ENCODE assay signal across 8 mouse cellular contexts in the genomic region with DNA sequence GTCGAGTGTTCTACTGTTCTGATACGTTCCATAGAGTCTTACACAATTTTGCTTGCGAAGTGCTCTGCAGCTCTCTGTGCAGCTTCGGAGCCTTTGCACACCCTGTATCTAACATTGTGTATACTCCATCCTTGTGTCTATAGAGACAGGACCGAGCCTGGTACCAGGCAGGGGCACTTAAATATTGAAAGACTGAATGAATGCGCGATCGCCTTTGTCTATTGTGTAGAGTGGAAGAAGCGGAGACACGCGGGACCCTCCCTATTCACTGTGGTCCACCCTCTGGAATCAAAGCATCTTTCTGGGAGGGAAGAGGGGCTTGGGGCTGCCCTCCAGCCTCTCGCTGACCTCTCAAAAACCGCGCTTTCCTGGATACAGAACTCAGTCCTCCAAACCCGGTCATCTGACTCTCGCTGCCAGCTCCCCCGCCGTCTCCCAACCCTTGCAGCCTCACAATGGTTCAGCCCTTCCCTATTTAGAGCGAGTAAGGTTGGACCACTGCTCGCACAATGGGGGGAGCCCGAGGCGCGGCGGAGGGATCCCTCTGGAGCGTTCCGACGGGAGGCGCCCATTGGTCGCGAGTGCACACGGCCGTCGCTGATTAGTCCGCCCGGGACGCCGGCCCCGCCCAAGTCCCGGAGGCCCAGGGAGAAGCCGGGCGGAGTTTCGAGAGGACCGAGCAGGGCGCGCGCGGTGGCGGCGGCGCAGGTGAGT. TPM values are rescaled to one million over a fixed set of nuclear protein-coding genes. Genes with fewer than 3 reads are reported as not detected.
DNase-seq lines count a peak whose midpoint lies in the region; ATAC-seq and TF ChIP-seq lines count a peak whose summit lies in the region.

A gene (plus strand): TSS at position 648 of the 714 bp plus-strand sequence.

- WGBS in forebrain, embryonic 16.5 days, result 4% methylated on average over 49 of the region's 50 CpGs
- WGBS in lung, embryonic 14.5 days, result 4% methylated on average over 48 of the region's 50 CpGs
- WGBS in olfactory bulb, adult 2 months, result 2% methylated on average over 50 of the region's 50 CpGs
- 4% methylated on average over 50 of the region's 50 CpGs for WGBS in thymus, adult 2 months

- H3K4me3 ChIP-seq in G1E (ENCODE audit: low read depth, low read length), result peak within 1 kb of the TSS; percentile 86
- H3K4me3 ChIP-seq in forebrain, embryonic 16.5 days (replicated peaks; ENCODE audit: low read length), result peak within 1 kb of the TSS; percentile 84
- peak within 1 kb of the TSS; percentile 87 for H3K4me3 ChIP-seq in layer of hippocampus, adult 2 months
- peak within 1 kb of the TSS; percentile 89 for H3K4me3 ChIP-seq in lung, embryonic 14.5 days (ENCODE audit: low read depth, low read length)
- peak within 1 kb of the TSS; percentile 91 for H3K4me3 ChIP-seq in olfactory bulb, adult 2 months (ENCODE audit: insufficient read depth, low read depth, low read length)
- H3K4me3 ChIP-seq in thymus, adult 2 months (ENCODE audit: control insufficient read depth, insufficient read depth, low read length), result peak within 1 kb of the TSS; percentile 73

- peak; percentile 75 for TF ChIP-seq POLR2A in olfactory bulb, adult 2 months (IDR thresholded peaks at IDR 0.05; ENCODE audit: insufficient read depth, low read depth, low read length)
- TF ChIP-seq POLR2A in thymus, adult 2 months (IDR thresholded peaks at IDR 0.05; ENCODE audit: control insufficient read depth, extremely low read depth, insufficient read depth, low read length, poor library complexity), result peak; percentile 94; the same call in 1 of the 2 replicates

- intact Hi-C loops in heart, postnatal 36 days (cut with DNase I), result no loop called here

- no peak for TF ChIP-seq CTCF in G1E (IDR thresholded peaks at IDR 0.05; ENCODE audit: low read depth, low read length)
- no peak for TF ChIP-seq CTCF in layer of hippocampus, adult 2 months (conservative IDR thresholded peaks at IDR 0.05)
- no peak for TF ChIP-seq CTCF in lung, embryonic 14.5 days (IDR thresholded peaks at IDR 0.05; ENCODE audit: low read depth)
- TF ChIP-seq CTCF in olfactory bulb, adult 2 months (IDR thresholded peaks at IDR 0.05; ENCODE audit: insufficient read depth, low read depth, low read length), result no peak
- peak; percentile 12; the same call in 1 of the 2 replicates for TF ChIP-seq CTCF in thymus, adult 2 months (IDR thresholded peaks at IDR 0.05; ENCODE audit: borderline replicate concordance, control insufficient read depth, extremely low read depth, insufficient read depth, low read length, poor library complexity)

- ATAC-seq in G1E (ENCODE audit: extremely low read depth, insufficient number of reproducible peaks, low FRiP score, poor library complexity, severe bottlenecking), result peak; percentile 98
- ATAC-seq in forebrain, embryonic 16.5 days, result peak; percentile 98
- peak; percentile 97 for ATAC-seq in lung, embryonic 14.5 days (ENCODE audit: insufficient read depth)

- peaks cover 8% of the 10 kb centered on the region for H3K9me3 ChIP-seq in G1E (replicated peaks)
- H3K9me3 ChIP-seq in forebrain, embryonic 16.5 days (ENCODE audit: control insufficient read depth, low read length), result no peaks in the 10 kb centered on the region
- no peaks in the 10 kb centered on the region for H3K9me3 ChIP-seq in lung, embryonic 14.5 days (ENCODE audit: low read depth, low read length)

- peaks cover 31% of the 10 kb centered on the region for H3K36me3 ChIP-seq in G1E (replicated peaks)
- no peaks in the 10 kb centered on the region for H3K36me3 ChIP-seq in forebrain, embryonic 16.5 days (ENCODE audit: control insufficient read depth, insufficient read depth)
- H3K36me3 ChIP-seq in lung, embryonic 14.5 days (ENCODE audit: insufficient read depth), result peaks cover 22% of the 10 kb centered on the region
- H3K36me3 ChIP-seq in thymus, adult 2 months (ENCODE audit: control insufficient read depth, insufficient read depth, low read length), result no peaks in the 10 kb centered on the region

- peaks cover 8% of the 10 kb centered on the region for H3K27me3 ChIP-seq in G1E (ENCODE audit: insufficient read depth, low read length)
- no peaks in the 10 kb centered on the region for H3K27me3 ChIP-seq in forebrain, embryonic 16.5 days (replicated peaks; ENCODE audit: control insufficient read depth, insufficient read depth, low read length)
- no peaks in the 10 kb centered on the region for H3K27me3 ChIP-seq in lung, embryonic 14.5 days (ENCODE audit: insufficient read depth, low read length)
- H3K27me3 ChIP-seq in thymus, adult 2 months (ENCODE audit: control insufficient read depth, insufficient read depth, low read length), result no peaks in the 10 kb centered on the region

- H3K9ac ChIP-seq in forebrain, embryonic 16.5 days (replicated peaks; ENCODE audit: low read depth, low read length), result peak within 1 kb of the TSS; percentile 86
- peak within 1 kb of the TSS; percentile 86 for H3K9ac ChIP-seq in lung, embryonic 14.5 days

- H3K4me2 ChIP-seq in forebrain, embryonic 16.5 days (ENCODE audit: low read length), result peak within 1 kb of the TSS; percentile 94
- H3K4me2 ChIP-seq in lung, embryonic 14.5 days, result peak within 1 kb of the TSS; percentile 69

- peak; percentile 99 for DNase-seq in G1E (ENCODE audit: low spot score)
- DNase-seq in cerebellum, adult 18-20 months, result peak; percentile 96 to 97
- peak; percentile 90 to 91 for DNase-seq in heart, postnatal 36 days
- peak; percentile 96 to 97 for DNase-seq in layer of hippocampus, adult 2 months (ENCODE audit: low spot score in 2 of 2)
- peak; percentile 99 for DNase-seq in lung, embryonic 14.5 days
- DNase-seq in thymus, adult 2 months, result peak; percentile 96

- peak within 1 kb of the TSS; percentile 94 for H3K27ac ChIP-seq in forebrain, embryonic 16.5 days (ENCODE audit: low read length)
- H3K27ac ChIP-seq in layer of hippocampus, adult 2 months, result peak within 1 kb of the TSS; percentile 96
- H3K27ac ChIP-seq in lung, embryonic 14.5 days (ENCODE audit: low read depth), result peak within 1 kb of the TSS; percentile 85
- peak within 1 kb of the TSS; percentile 64 for H3K27ac ChIP-seq in olfactory bulb, adult 2 months (ENCODE audit: insufficient read depth, low read depth, low read length)
- no peak within 1 kb of the TSS for H3K27ac ChIP-seq in thymus, adult 2 months (ENCODE audit: control insufficient read depth, insufficient read depth, low read length)

- H3K4me1 ChIP-seq in G1E (ENCODE audit: insufficient read depth, low read depth, low read length), result peaks cover 24% of the 10 kb centered on the region
- H3K4me1 ChIP-seq in forebrain, embryonic 16.5 days (replicated peaks; ENCODE audit: control insufficient read depth, insufficient read depth, low read length), result peaks cover 13% of the 10 kb centered on the region
- 0 out of 2 replicates have a peak, but pooled peaks cover 3% of the 10 kb centered on the region for H3K4me1 ChIP-seq in lung, embryonic 14.5 days (ENCODE audit: insufficient read depth)
- H3K4me1 ChIP-seq in olfactory bulb, adult 2 months (ENCODE audit: control insufficient read depth, insufficient read depth, low read length), result peaks cover 13% of the 10 kb centered on the region
- peaks cover 14% of the 10 kb centered on the region for H3K4me1 ChIP-seq in thymus, adult 2 months (replicated peaks; ENCODE audit: control insufficient read depth, insufficient read depth, low read length)

RNA-seq across cellular contexts. Expression of the gene that starts here (rescaled TPM):
- total RNA-seq in G1E (2014; fragmentation: Nextera tagmentation), result 27.7 and 37.7 TPM in 2 replicates
- 25.3 and 27.7 TPM in 2 replicates for total RNA-seq in G1E (2017)
- 65.3 and 78.0 TPM in 2 replicates for polyA plus RNA-seq in G1E (2012)
- polyA plus RNA-seq in forebrain, embryonic 16.5 days (2015; fragmentation: Nextera tagmentation; extraction: Ambion mirVana), result 147 and 151 TPM in 2 replicates
- 10 to 100 TPM; 25.2 to 28.3 TPM for total RNA-seq in heart, postnatal 36 days (2021)
- total RNA-seq in layer of hippocampus, adult 2 months (2021), result 10 to 100 TPM; 52.8 to 55.4 TPM
- 170 and 175 TPM in 2 replicates for polyA plus RNA-seq in lung, embryonic 14.5 days (2014; fragmentation: Nextera tagmentation; extraction: Ambion mirVana)
- not detected in 2 replicates for polyA plus RNA-seq in olfactory bulb, adult 2 months (2012; ENCODE audit: insufficient read depth, insufficient read length, low replicate concordance, missing spikeins)
- 50.2 and 58.6 TPM in 2 replicates for polyA plus RNA-seq in thymus, adult 2 months (2012; rRNA removed)

Comparison
In these comparisons a context has a peak if more than half of its experiments do, and no peak if none do; other contexts are left out.
1. RNA of the gene that starts here (polyA plus RNA-seq): 170 to 175 TPM in lung, embryonic 14.5 days, 147 to 151 TPM in forebrain, embryonic 16.5 days, 65.3 to 78.0 TPM in G1E and 50.2 to 58.6 TPM in thymus, adult 2 months; not detected in olfactory bulb, adult 2 months; every median in the first group is over 10 times any median in the second.
2. Peak in every context shown above with its lines, with median percentiles within 50 percentile points of each other: ATAC-seq, DNase-seq and H3K4me3 ChIP-seq.